1 mouse cellular context compared by ENCODE assay signal in genomic region chr3:88299172-88299571, GRCm38 (mm10).
TF ChIP-seq lines count a peak whose summit lies in the region.

No protein-coding gene starts in this region.

TF ChIP-seq in CH12.LX, 34 proteins besides CTCF, POLR2A, EP300 and RAD21:
- TF ChIP-seq MAZ (IDR thresholded peaks at IDR 0.05; ENCODE audit: low read depth, low read length) (no peak), SMC3 (IDR thresholded peaks at IDR 0.05; ENCODE audit: low read depth, low read length) (no peak), ZNF384 (IDR thresholded peaks at IDR 0.05; ENCODE audit: low read depth, low read length) (no peak), RCOR1 (conservative IDR thresholded peaks at IDR 0.05; ENCODE audit: low read depth, low read length) (no peak), MAFK (IDR thresholded peaks at IDR 0.05; ENCODE audit: insufficient replicate concordance, low read length) (no peak), TCF12 (IDR thresholded peaks at IDR 0.05; ENCODE audit: low read depth, low read length) (no peak), KAT2A (IDR thresholded peaks at IDR 0.05; ENCODE audit: insufficient replicate concordance, low read length) (no peak), ZC3H11A (IDR thresholded peaks at IDR 0.05; ENCODE audit: low read depth, low read length) (no peak), MXI1 (IDR thresholded peaks at IDR 0.05; ENCODE audit: low read depth, low read length) (no peak), GABPA (IDR thresholded peaks at IDR 0.05; ENCODE audit: insufficient replicate concordance, low read depth, low read length) (no peak), POLR2AphosphoS2 (IDR thresholded peaks at IDR 0.05; ENCODE audit: low read depth, low read length) (no peak), ETS1 (conservative IDR thresholded peaks at IDR 0.05; ENCODE audit: low read depth, low read length) (no peak), BHLHE40 (IDR thresholded peaks at IDR 0.05; ENCODE audit: low read depth, low read length) (no peak), JUND (conservative IDR thresholded peaks at IDR 0.05; ENCODE audit: low read depth, low read length) (no peak), JUN (IDR thresholded peaks at IDR 0.05; ENCODE audit: insufficient read depth, low read depth, low read length) (no peak), ELF1 (IDR thresholded peaks at IDR 0.05; ENCODE audit: low read depth, low read length) (no peak)
